Mouse (Mus musculus): Measurements from ENCODE around the gene Clstn3. TPM values are rescaled to one million over a fixed set of nuclear protein-coding genes. Genes with fewer than 3 reads are reported as not detected.
"Not testable (repeated sequence)": the region's sequence is repeated elsewhere in the genome, so short reads cannot be mapped to it uniquely, and the experiment has no call there.

Gene Clstn3
- total RNA-seq, 2 experiments from 2014 or later, result 393 to 399 TPM

DNA sequence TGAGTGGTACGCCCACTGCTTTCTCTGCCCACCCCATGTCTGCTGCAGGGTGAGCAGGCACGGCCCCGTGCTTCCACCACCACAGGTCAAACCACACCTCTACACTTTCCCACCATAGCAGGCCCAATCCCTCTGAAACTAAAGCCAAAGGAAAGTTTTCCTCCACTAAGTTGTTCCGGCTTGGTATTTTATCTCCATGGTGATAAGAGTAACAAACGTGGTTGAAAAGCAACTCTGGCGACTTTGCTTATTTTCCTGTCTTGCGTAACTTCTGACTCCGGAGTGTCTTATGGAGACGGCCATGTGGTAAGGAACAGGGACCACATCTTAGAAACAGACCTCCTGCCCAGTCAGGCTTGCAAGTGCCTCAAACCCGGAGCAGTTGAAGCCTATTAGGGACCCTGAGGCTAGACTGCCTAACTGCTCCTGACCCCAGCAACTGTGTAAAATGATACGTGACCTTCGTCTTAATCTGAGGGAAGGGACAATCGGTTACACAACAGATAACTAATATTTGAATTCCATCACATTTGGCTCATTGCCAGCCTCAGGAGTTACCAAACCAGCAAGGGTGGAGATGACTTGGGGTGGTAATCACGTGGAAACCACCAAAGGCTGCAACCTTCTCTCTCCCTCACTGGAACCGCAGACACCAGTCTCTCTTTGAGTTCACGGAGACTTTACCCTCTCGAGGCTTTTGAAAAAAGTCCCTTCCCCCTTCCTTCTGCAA lies 13.5 kb upstream of the Clstn3 start:
- H3K4me3 ChIP-seq, result no peak overlapping the region
- intact Hi-C loops (cut with DNase I), result no loop called here
- no peak for TF ChIP-seq CTCF (IDR thresholded peaks at IDR 0.05)
- no peak for DNase-seq (ENCODE audit: extremely low spot score in 1 of 2, low spot score in 2 of 2)
- no peak overlapping the region for H3K27ac ChIP-seq

DNA sequence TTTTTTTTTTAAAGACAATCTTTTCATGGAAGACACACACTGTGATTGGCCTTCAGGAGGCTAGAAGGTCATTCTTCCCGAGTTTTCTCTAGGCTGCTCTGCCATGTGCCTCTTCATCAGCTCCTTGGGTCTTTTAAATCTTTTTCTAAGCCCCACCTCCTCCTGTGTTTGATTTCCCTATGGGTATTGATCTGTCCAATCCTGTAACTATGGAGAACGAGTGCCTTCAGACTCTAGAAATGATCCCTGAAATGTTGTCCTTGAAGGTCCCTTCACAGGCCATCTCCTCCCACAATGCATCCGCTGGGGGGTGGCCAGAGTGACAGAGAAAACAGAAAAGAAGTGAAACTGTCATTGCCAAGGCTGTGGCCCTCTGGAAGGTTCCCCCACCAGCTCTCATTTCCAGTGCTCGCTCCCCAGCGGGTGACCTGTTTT lies 12.6 kb upstream of the Clstn3 start:
- TF ChIP-seq CTCF (IDR thresholded peaks at IDR 0.05), result no peak
- intact Hi-C loops (cut with DNase I), result no loop called here
- H3K4me3 ChIP-seq, result no peak overlapping the region

DNA sequence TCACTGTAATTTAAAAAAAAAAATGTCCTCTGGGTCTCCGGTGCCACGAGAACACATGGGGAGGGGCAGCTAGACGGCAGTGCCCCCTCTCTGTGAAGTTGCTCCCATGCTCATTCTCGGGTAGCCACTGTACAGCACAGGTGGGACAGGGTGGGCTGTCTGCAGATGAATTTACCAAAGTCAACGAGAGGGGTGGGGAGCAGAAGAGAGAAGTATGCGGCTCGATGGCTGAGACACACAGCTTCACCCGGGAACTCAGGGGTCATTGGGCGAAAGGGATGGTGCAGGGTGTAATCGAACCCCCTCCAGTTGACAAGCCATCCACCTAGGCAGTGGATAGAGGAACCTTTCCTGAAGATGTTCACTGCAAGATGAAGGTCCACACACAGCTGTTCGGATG lies 12.2 kb upstream of the Clstn3 start:
- TF ChIP-seq CTCF (IDR thresholded peaks at IDR 0.05), result no peak
- intact Hi-C loops (cut with DNase I), result no loop called here
- no peak overlapping the region for H3K27ac ChIP-seq
- H3K4me3 ChIP-seq, result no peak overlapping the region
- no peak for DNase-seq (ENCODE audit: extremely low spot score in 1 of 2, low spot score in 2 of 2)

More for the DNA sequence above, 12.6 kb upstream of the Clstn3 start:
- no peak for DNase-seq (ENCODE audit: extremely low spot score in 1 of 2, low spot score in 2 of 2)
- H3K27ac ChIP-seq, result no peak overlapping the region

DNA sequence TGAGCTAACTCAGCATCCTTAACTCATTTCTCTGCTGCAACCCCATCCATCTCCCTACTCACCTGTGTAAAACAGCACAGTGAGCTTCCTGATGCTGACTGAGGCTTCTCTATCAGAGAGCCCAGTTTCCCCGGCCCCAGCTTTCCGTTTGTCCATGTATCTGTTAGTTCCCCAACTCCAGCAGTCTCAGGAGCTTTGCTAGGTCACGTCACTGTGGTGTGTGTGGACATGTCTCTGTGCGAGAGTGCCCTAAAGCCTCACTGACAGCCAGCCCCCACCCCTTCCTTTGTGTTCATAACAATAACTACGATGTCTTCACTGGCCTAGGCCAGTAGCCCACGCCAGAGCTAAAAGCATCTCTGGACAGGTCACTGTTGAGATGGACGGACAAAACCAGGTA lies 11.6 kb upstream of the Clstn3 start:
- no peak overlapping the region for H3K4me3 ChIP-seq
- H3K27ac ChIP-seq, result no peak overlapping the region
- DNase-seq (ENCODE audit: extremely low spot score in 1 of 2, low spot score in 2 of 2), result no peak
- TF ChIP-seq CTCF (IDR thresholded peaks at IDR 0.05), result no peak
- intact Hi-C loops (cut with DNase I), result no loop called here

DNA sequence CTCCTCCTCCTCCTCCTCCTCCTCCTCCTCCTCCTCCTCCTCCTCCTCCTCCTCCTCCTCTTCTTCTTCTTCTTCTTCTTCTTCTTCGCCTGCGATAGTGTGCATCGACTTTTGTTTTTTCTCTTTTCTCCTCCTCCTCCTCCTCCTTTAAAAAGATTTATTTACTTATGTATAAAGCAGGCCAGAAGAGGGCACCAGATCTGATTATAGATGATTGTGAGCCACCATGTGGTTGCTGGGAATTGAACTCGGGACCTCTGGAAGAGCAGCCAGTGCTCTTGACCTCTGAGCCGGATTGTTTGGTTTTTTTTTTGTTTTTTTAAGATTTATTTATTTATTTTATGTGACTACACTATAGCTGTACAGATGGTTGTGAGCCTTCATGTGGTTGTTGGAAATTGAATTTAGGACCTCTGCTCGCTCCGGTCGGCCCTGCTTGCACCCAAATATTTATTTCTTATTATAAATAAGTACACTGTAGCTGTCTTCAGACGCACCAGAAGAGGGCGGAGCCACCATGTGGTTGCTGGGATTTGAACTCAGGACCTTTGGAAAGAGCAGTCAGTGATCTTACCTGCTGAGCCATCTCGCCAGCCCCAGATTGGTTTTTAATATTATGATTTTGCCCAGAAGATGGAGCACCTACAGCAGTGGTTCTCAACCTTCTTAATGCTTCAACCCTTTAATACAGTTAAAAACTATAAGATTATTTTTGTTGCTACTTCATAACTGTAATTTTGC lies 10.9 kb upstream of the Clstn3 start:
- H3K27ac ChIP-seq; intact Hi-C loops (cut with DNase I); DNase-seq (ENCODE audit: extremely low spot score in 1 of 2, low spot score in 2 of 2); H3K4me3 ChIP-seq: not testable (repeated sequence)

DNA sequence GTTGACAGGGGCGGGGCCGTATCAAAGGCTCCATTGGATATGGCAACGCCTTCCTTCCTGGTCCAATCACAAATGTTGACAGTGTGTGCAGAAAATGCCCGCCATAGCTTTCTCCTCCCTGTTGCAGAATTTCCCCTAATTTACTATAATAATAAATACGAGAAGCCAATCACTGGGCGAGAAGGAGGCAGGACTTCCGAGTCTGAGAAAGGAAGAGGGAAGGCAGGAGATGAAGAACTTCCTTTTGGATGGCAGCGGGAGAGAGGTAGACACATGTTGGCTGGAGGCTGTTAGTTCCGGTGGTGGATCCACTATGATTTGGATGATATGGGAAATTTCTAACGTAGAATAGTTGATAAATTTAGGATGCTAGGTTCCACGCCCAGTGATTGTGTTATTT lies 10.0 kb upstream of the Clstn3 start:
- TF ChIP-seq CTCF (IDR thresholded peaks at IDR 0.05), result no peak
- intact Hi-C loops (cut with DNase I), result no loop called here
- DNase-seq (ENCODE audit: extremely low spot score in 1 of 2, low spot score in 2 of 2), result no peak
- Histone ChIP-seq H3K27ac (no peak overlapping the region), H3K4me3 (no peak overlapping the region)

DNA sequence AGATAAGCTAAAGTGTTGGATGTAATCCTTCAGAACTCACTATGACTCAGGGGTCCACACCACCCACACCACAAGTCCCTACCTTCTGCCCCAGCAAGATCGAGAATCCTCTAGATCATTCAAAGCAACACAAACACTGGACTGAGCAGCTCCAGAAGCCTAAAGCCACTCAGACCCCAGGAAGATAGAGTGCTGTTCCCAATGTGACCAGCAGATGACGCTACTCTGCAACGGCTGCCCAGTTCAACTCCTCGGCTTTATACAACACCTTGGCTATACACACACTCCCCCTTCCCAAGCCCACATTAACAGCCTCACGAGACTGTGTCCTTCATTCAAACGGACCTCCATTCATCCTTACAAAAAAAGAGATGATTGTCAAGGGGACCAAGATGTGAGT lies 8.2 kb upstream of the Clstn3 start:
- Histone ChIP-seq H3K27ac (no peak overlapping the region), H3K4me3 (no peak overlapping the region)
- peak; percentile 83 for TF ChIP-seq CTCF (IDR thresholded peaks at IDR 0.05)
- DNase-seq (ENCODE audit: extremely low spot score in 1 of 2, low spot score in 2 of 2), result peak in 1 of 2 experiments; percentile 52
- intact Hi-C loops (cut with DNase I), result no loop called here

DNA sequence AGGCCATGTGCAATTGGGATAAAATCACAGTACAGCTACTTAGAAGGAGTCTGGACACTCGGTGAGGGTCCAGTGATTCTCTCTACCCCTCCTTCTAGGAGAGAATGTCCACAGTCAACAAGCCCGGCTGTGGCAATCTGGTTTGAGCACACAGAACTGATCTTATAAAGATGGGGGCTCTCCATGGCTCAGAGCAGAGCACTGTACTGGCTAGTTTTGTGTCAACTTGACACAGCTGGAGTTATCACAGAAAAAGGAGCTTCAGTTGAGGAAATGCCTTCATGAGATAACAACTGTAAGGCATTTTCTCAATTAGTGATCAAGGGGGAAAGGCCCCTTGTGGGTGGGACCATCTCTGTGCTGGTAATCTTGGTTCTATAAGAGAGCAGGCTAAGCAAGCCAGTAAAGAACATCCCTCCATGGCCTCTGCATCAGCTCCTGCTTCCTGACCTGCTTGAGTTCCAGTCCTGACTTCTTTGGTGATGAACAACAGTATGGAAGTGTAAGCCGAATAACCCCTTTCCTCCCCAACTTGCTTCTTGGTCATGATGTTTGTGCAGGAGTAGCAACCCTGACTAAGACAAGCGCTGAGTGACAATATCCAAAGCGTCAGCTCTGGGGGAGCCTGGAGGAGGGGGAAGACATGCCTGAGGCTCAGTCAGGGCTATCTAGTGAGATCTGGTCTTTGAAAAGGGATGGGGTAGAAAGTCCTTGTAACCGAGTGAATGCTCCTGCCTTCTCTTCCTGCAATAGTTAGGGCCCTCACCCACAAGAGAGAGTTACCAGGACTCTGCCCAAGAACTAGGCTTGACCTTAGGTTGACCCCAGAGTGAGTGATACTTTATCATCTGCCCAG lies 7.4 kb upstream of the Clstn3 start:
- H3K27ac ChIP-seq; intact Hi-C loops (cut with DNase I); H3K4me3 ChIP-seq; DNase-seq (ENCODE audit: extremely low spot score in 1 of 2, low spot score in 2 of 2): not testable (repeated sequence)

DNA sequence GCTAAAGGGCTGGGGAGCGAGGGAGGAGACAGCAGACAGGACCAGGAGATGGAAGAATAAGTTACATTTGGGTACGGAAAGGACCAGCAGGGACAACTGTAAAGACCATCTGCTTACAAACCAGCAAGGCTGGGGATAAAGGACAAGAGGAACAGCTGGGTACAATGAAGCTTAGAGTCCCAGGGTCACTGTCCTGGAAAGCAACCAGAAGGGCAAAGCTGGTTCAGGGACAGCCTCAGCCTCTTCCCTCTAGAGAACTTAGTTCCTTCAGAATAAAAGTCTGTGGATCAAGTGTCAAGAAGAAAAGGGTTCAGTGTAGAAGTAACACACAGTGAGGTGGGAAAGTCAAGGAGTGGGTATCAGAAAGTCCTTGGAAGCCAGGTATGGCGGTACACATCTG lies 6.5 kb upstream of the Clstn3 start:
- Histone ChIP-seq H3K4me3 (no peak overlapping the region), H3K27ac (no peak overlapping the region)
- no peak for DNase-seq (ENCODE audit: extremely low spot score in 1 of 2, low spot score in 2 of 2)
- TF ChIP-seq CTCF (IDR thresholded peaks at IDR 0.05), result no peak
- intact Hi-C loops (cut with DNase I), result no loop called here

DNA sequence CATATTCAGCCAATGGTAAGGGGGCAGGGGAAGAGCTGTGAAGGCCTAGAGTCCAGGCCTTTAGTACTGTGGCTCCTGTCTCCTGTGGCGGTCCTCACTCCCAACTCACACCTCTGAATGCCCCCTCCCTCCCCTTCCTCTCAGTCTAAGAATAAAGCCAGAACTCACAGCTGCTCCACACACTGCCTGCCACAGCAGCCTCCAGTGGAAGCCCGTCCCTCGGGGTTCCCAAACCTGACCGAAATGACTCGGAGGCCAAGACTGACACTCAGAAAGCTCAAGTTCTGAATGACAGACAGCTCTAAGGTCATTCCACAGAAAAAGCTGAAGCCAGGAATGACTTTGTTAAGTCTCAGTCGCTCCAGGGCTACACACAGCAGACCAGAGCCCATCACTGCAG lies 1.1 kb upstream of the Clstn3 start:
- no peak for DNase-seq (ENCODE audit: extremely low spot score in 1 of 2, low spot score in 2 of 2)
- H3K4me3 ChIP-seq, result peak overlapping the region; percentile 74; the same call in 1 of the 2 replicates

DNA sequence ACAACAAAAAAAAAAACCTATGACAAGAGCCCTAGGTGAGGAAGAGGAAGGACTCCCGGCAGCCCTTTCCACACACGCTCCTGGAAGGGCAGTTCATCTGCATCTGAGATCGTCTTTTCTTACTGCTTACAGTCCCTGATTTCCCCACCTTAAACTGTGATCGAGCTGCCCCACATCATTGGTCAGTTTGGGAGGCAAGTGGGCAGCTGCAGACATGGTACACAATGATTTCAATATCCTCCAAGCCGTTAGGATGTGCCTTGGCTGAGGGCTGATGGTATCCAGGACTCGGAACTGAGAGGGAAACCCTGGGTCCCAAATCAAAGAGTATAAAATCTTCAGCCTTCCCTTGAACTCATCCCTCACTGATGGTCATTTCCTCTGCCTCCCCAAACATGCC lies 705 bp upstream of the Clstn3 start:
- H3K27ac ChIP-seq, result peak overlapping the region; percentile 92
- intact Hi-C loops (cut with DNase I), result loop anchor here (2.0 kb wide), 1 partner anchor 50 kb away; the partner anchor contains the start of gene Pex5
- no peak for DNase-seq (ENCODE audit: extremely low spot score in 1 of 2, low spot score in 2 of 2)
- TF ChIP-seq CTCF (IDR thresholded peaks at IDR 0.05), result no peak
- peak overlapping the region; percentile 74 for H3K4me3 ChIP-seq

More for the DNA sequence above, 1.1 kb upstream of the Clstn3 start:
- TF ChIP-seq CTCF (IDR thresholded peaks at IDR 0.05), result no peak
- peak overlapping the region; percentile 92 for H3K27ac ChIP-seq
- intact Hi-C loops (cut with DNase I), result loop anchor here (2.0 kb wide), 1 partner anchor 51 kb away; the partner anchor contains the start of gene Pex5
